Mouse (Mus musculus) spleen, adult 2 months (tissue): ENCODE data around the gene Etnk2. TPM values are rescaled to one million over a fixed set of nuclear protein-coding genes. Genes with fewer than 3 reads are reported as not detected.

Source experiments
- DNase-seq, 2 experiments: peaks; one replicate each; pipeline versions ENCODE4 v3.0.0 to v3.0.0-alpha.2; 2012 to 2021; ENCODE audit warnings: low spot score in 2 of 2, low read depth in 1 of 2
- H3K27ac ChIP-seq: fragments of 200-500 bp; 2 replicates; pipeline ENCODE4 v1.5.1; 2012; ENCODE audit warnings: low read length, inconsistent platforms; ENCODE audit not compliant: insufficient read depth
- H3K27me3 ChIP-seq: fragments of 200-500 bp; 2 replicates; pipeline ENCODE4 v1.6.1; 2012; ENCODE audit warnings: mild to moderate bottlenecking, moderate library complexity, low read length, inconsistent platforms; ENCODE audit not compliant: control insufficient read depth, insufficient read depth
- H3K36me3 ChIP-seq: fragments of 200-500 bp; 2 replicates; pipeline ENCODE4 v1.6.1; 2012; ENCODE audit warnings: mild to moderate bottlenecking, low read length, inconsistent platforms; ENCODE audit not compliant: control insufficient read depth, insufficient read depth
- H3K4me1 ChIP-seq: fragments of 200-500 bp; 2 replicates; pipeline ENCODE4 v1.6.1; 2011; ENCODE audit warnings: inconsistent platforms; ENCODE audit not compliant: control insufficient read depth, insufficient read depth, insufficient read length
- H3K4me3 ChIP-seq: fragments of 200-500 bp; 2 replicates; pipeline ENCODE4 v1.5.1; 2011; ENCODE audit warnings: mild to moderate bottlenecking, inconsistent platforms; ENCODE audit not compliant: insufficient read depth, insufficient read length; ENCODE audit errors: extremely low read depth
- CTCF ChIP-seq: fragments of 200-500 bp; IDR thresholded peaks from 2 replicates; pipeline ENCODE4 v1.5.1; 2011; ENCODE audit warnings: mild to moderate bottlenecking, inconsistent platforms; ENCODE audit not compliant: insufficient read depth, insufficient read length, insufficient replicate concordance; ENCODE audit errors: extremely low read depth
- POLR2A ChIP-seq: fragments of 200-500 bp; IDR thresholded peaks from 2 replicates; pipeline ENCODE4 v1.6.1; 2011; ENCODE audit warnings: low read depth, low read length, inconsistent platforms
- WGBS: fragments of 180-500 bp; shearing (Covaris S2); methylation state at CpG from one replicate; pipeline ENCODE4 v1.1.7; 2018; 5-methylcytosine and 5-hydroxymethylcytosine counted together
- polyA plus RNA-seq: library from polyadenylated mRNA; depleted of rRNA; stranded (reverse); fragments of >200 nt; gene quantifications from 2 replicates; pipeline ENCODE4 v1.2.3, GENCODE M21; 2012

Etnk2 gene
- polyA plus RNA-seq, 1 experiment = 0.20 TPM

GRCm38 (mm10) chr1:133325951-133326350, 37.4 kb upstream of the Etnk2 start:
- Histone ChIP-seq H3K4me3 (no peak overlapping the region), H3K36me3 (no peaks in the 10 kb centered on the region), H3K4me1 (peaks cover 4% of the 10 kb centered on the region; the same call in 1 of the 2 replicates), H3K27ac (no peak overlapping the region), H3K27me3 (0 out of 2 replicates have a peak, but pooled peaks cover 2% of the 10 kb centered on the region)
- TF ChIP-seq CTCF (no peak), POLR2A (no peak)
- no peak for DNase-seq
- WGBS = 91% methylated on average over 8 of the region's 8 CpGs

GRCm38 (mm10) chr1:133327094-133327493, 36.3 kb upstream of the Etnk2 start:
- no peak for DNase-seq
- Histone ChIP-seq H3K4me1 (peaks cover 4% of the 10 kb centered on the region; the same call in 1 of the 2 replicates), H3K27ac (no peak overlapping the region), H3K4me3 (no peak overlapping the region), H3K36me3 (no peaks in the 10 kb centered on the region), H3K27me3 (0 out of 2 replicates have a peak, but pooled peaks cover 2% of the 10 kb centered on the region)
- 73% methylated on average over 5 of the region's 5 CpGs for WGBS
- TF ChIP-seq POLR2A (no peak), CTCF (no peak)

GRCm38 (mm10) chr1:133328299-133328795, 35.0 kb upstream of the Etnk2 start:
- WGBS = 88% methylated on average over 6 of the region's 6 CpGs
- DNase-seq = no peak
- Histone ChIP-seq H3K4me3 (no peak overlapping the region), H3K4me1 (peaks cover 4% of the 10 kb centered on the region; the same call in 1 of the 2 replicates), H3K27ac (no peak overlapping the region), H3K36me3 (no peaks in the 10 kb centered on the region), H3K27me3 (0 out of 2 replicates have a peak, but pooled peaks cover 2% of the 10 kb centered on the region)
- TF ChIP-seq POLR2A (no peak), CTCF (no peak)

- 0 out of 2 replicates have a peak, but pooled peaks cover 2% of the 10 kb centered on the region for H3K27me3 ChIP-seq
- no peak overlapping the region for H3K4me3 ChIP-seq
- peaks cover 4% of the 10 kb centered on the region; the same call in 1 of the 2 replicates for H3K4me1 ChIP-seq
- DNase-seq = no peak
- no peak overlapping the region for H3K27ac ChIP-seq
- H3K36me3 ChIP-seq = no peaks in the 10 kb centered on the region
- TF ChIP-seq CTCF (no peak), POLR2A (no peak)
- WGBS = 16% methylated on average over 34 of the region's 34 CpGs
Observed at GRCm38 (mm10) chr1:133328896-133329637, 34.3 kb upstream of the Etnk2 start.

GRCm38 (mm10) chr1:133329638-133329964, 33.8 kb upstream of the Etnk2 start:
- DNase-seq = no peak
- TF ChIP-seq CTCF (no peak), POLR2A (no peak)
- 0 out of 2 replicates have a peak, but pooled peaks cover 2% of the 10 kb centered on the region for H3K27me3 ChIP-seq
- H3K4me3 ChIP-seq = no peak overlapping the region
- WGBS = 27% methylated on average over 7 of the region's 7 CpGs
- H3K4me1 ChIP-seq = peaks cover 4% of the 10 kb centered on the region; the same call in 1 of the 2 replicates
- H3K27ac ChIP-seq = no peak overlapping the region
- no peaks in the 10 kb centered on the region for H3K36me3 ChIP-seq

GRCm38 (mm10) chr1:133331142-133331541, 32.2 kb upstream of the Etnk2 start:
- no peaks in the 10 kb centered on the region for H3K36me3 ChIP-seq
- 0 out of 2 replicates have a peak, but pooled peaks cover 2% of the 10 kb centered on the region for H3K27me3 ChIP-seq
- 77% methylated on average over 3 of the region's 3 CpGs for WGBS
- DNase-seq = no peak
- TF ChIP-seq POLR2A (no peak), CTCF (no peak)
- H3K4me3 ChIP-seq = no peak overlapping the region
- H3K27ac ChIP-seq = no peak overlapping the region
- H3K4me1 ChIP-seq = peaks cover 4% of the 10 kb centered on the region; the same call in 1 of the 2 replicates
